Mouse (Mus musculus) embryonic facial prominence, embryonic 13.5 days (tissue): Measurements from ENCODE around the gene Ubiad1. TPM values are rescaled to one million over a fixed set of nuclear protein-coding genes. Genes with fewer than 3 reads are reported as not detected.

Source experiments
- ATAC-seq: fragments of 200-750 bp; cut with Nextera tagmentation; 2 replicates; pipeline ENCODE4 v1.8.0; 2017; ENCODE audit warnings: low read depth; ENCODE audit not compliant: insufficient number of reproducible peaks, insufficient read depth, low FRiP score, low TSS enrichment
- H3K27ac ChIP-seq: fragments of 300-500 bp; sonication (generic); 2 replicates; pipeline ENCODE4 v1.5.1; 2015; ENCODE audit warnings: moderate library complexity, mild to moderate bottlenecking, inconsistent platforms
- H3K27me3 ChIP-seq: fragments of 300-500 bp; sonication (generic); 2 replicates; pipeline ENCODE4 v1.6.1; 2015; ENCODE audit warnings: mild to moderate bottlenecking, inconsistent platforms
- H3K36me3 ChIP-seq: fragments of 300-500 bp; sonication (generic); 2 replicates; pipeline ENCODE4 v1.6.1; 2015; ENCODE audit warnings: mild to moderate bottlenecking, inconsistent platforms
- H3K4me1 ChIP-seq: fragments of 300-500 bp; sonication (generic); 2 replicates; pipeline ENCODE4 v1.6.1; 2015; ENCODE audit warnings: inconsistent platforms
- H3K4me2 ChIP-seq: fragments of 300-500 bp; sonication (generic); 2 replicates; pipeline ENCODE4 v1.6.1; 2015; ENCODE audit warnings: moderate library complexity, mild to moderate bottlenecking, inconsistent platforms
- H3K4me3 ChIP-seq: fragments of 300-500 bp; sonication (generic); 2 replicates; pipeline ENCODE4 v1.5.1; 2015; ENCODE audit warnings: mild to moderate bottlenecking, inconsistent platforms
- H3K9ac ChIP-seq: fragments of 300-500 bp; sonication (generic); 2 replicates; pipeline ENCODE4 v1.6.1; 2015; ENCODE audit warnings: mild to moderate bottlenecking, inconsistent platforms
- H3K9me3 ChIP-seq: fragments of 300-500 bp; sonication (generic); 2 replicates; pipeline ENCODE4 v1.6.1; 2016; ENCODE audit warnings: inconsistent platforms
- WGBS: fragments of 180-500 bp; shearing (Covaris S2); methylation state at CpG from one replicate; pipeline ENCODE4 v1.1.7; 2015; ENCODE audit warnings: mixed read lengths; 5-methylcytosine and 5-hydroxymethylcytosine counted together
- polyA plus RNA-seq: library from polyadenylated mRNA; unstranded; fragments of >200 nt; fragmentation: Nextera tagmentation; extraction: Ambion mirVana; gene quantifications from 2 replicates; pipeline ENCODE4 v1.2.1, GENCODE M21; 2015

Gene Ubiad1
- polyA plus RNA-seq, 1 experiment from 2014 or later, result 20.9 TPM

DNA sequence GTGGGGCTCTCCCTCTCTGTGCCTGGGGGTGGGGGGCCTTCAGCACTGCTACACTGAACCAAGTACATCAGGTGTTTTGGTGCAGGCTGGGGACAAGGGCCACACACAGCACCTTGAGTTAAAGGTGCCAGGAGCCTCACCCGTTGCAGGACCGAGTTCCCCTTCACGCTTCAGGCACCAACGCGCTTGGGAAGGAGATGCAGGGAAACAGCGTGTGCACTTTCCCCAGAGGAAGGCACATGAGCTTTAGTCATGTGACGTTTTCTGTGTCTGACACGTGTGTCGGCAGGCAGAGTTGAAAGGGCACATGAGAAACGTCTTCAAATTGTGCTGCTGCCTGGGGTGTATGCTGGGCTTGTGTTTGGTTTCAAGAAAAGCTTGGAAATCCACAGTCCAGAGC is 23.8 kb upstream of the Ubiad1 start:
- no peaks in the 10 kb centered on the region for H3K9me3 ChIP-seq
- H3K4me1 ChIP-seq, result peaks cover 10% of the 10 kb centered on the region
- H3K9ac ChIP-seq, result no peak overlapping the region
- ATAC-seq, result no peak
- WGBS, result 84% methylated on average over 10 of the region's 10 CpGs
- no peak overlapping the region for H3K27ac ChIP-seq
- no peak overlapping the region for H3K4me3 ChIP-seq
- H3K4me2 ChIP-seq, result no peak overlapping the region
- peaks cover 96% of the 10 kb centered on the region for H3K36me3 ChIP-seq
- no peaks in the 10 kb centered on the region for H3K27me3 ChIP-seq

DNA sequence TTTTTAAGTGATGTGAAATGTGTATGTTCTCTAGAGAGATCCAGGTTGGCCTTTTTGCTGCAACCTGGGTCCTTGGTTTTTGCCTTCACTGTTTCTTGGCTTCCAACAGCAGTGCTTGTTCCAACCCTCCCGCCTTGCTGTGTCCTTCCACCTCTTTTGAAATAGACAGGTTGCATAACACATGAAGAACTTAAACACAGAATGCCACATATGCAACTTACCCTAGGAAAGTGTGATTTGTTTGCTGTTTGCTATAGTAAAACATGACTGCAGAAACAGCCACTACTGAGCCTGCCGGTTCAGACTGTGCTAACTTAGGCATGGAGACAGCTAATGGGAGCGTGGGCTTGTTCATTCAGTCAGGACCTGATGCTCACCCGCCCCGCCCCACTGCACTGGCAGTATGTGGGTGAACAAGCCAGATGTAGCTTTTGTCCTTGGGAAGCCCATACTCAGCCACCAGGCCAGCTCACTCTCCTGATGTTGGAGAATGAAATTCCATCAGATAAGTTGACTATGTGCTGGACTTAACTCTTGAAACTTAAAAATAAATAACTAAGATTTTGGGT is 22.0 kb upstream of the Ubiad1 start:
- H3K9me3 ChIP-seq, result no peaks in the 10 kb centered on the region
- no peak overlapping the region for H3K27ac ChIP-seq
- peaks cover 96% of the 10 kb centered on the region for H3K36me3 ChIP-seq
- no peak overlapping the region for H3K4me2 ChIP-seq
- H3K27me3 ChIP-seq, result no peaks in the 10 kb centered on the region
- H3K4me1 ChIP-seq, result peaks cover 5% of the 10 kb centered on the region; the same call in 1 of the 2 replicates
- 95% methylated on average over 5 of the region's 5 CpGs for WGBS
- no peak for ATAC-seq
- no peak overlapping the region for H3K9ac ChIP-seq
- no peak overlapping the region for H3K4me3 ChIP-seq

DNA sequence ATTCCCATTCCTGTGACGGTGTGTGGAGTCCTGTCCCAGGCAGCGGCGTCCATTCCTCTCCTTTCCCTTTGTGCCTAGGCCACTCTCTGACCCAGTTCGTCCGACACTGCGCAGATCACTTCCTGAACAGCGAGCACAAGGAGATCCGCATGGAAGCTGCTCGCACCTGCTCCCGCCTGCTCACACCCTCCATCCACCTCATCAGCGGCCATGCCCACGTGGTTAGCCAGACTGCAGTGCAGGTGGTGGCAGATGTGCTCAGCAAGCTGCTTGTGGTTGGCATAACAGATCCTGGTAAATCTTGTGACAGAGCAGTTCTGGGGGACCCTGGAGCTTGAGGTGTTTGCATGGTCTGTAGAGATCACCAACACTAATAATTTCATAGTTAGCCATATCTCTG is 20.3 kb upstream of the Ubiad1 start:
- Histone ChIP-seq H3K4me2 (no peak overlapping the region), H3K4me3 (no peak overlapping the region), H3K9me3 (no peaks in the 10 kb centered on the region), H3K36me3 (peaks cover 96% of the 10 kb centered on the region), H3K27ac (no peak overlapping the region), H3K27me3 (no peaks in the 10 kb centered on the region), H3K9ac (no peak overlapping the region), H3K4me1 (no peaks in the 10 kb centered on the region)
- WGBS, result 95% methylated on average over 12 of the region's 12 CpGs
- ATAC-seq, result no peak

DNA sequence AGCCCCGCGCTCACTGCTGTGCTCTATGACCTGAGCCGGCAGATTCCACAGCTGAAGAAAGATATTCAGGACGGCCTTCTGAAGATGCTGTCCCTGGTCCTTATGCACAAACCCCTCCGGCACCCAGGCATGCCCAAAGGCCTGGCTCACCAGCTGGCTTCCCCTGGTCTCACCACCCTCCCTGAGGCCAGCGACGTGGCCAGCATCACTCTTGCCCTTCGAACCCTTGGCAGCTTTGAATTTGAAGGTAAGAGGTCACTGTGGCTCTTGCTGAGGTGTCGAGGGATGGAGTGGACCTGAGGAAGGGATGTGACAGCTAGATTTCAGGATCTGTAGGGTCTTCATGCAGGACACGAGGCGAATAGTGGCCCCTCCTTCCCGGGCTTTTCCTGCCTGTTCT is 19.7 kb upstream of the Ubiad1 start:
- Histone ChIP-seq H3K9ac (no peak overlapping the region), H3K4me2 (no peak overlapping the region), H3K27ac (no peak overlapping the region), H3K4me1 (no peaks in the 10 kb centered on the region), H3K36me3 (peaks cover 96% of the 10 kb centered on the region), H3K9me3 (no peaks in the 10 kb centered on the region), H3K27me3 (no peaks in the 10 kb centered on the region), H3K4me3 (no peak overlapping the region)
- 93% methylated on average over 12 of the region's 12 CpGs for WGBS
- no peak for ATAC-seq

DNA sequence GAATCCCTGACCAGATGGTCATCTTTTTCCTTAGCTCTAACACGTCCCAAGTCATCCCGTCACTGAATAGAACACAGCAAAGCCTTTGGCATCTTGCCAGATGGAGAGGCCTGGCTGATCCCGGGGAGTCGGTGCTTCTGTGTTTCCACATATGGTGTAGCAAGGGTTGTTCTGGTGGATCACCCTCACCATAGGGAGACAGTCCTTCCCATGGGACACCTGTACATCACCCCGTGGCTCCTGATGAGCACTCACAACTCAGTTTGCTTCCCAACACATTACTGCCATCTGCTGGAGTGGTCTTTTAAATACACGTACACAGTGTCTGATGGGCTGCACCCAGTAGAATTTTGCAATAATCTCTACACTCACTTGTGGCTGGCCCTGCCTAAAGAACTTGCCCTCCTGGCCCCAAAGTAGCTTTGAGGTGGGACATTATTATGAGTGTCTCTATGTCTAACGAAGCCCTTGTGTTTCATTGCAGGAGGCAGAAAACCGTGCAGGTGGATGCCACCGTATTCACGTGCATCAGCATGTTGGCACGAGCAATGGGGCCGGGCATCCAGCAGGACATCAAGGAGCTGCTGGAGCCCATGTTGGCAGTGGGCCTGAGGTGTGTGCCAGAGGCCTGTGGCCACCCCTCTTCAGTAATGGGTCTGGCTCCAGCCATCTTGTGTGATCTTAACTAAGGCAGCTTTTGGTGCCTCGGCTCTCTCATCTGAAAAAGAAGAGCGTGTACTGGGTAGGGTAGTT is 18.8 kb upstream of the Ubiad1 start:
- H3K27ac ChIP-seq, result no peak overlapping the region
- H3K4me1 ChIP-seq, result no peaks in the 10 kb centered on the region
- H3K27me3 ChIP-seq, result no peaks in the 10 kb centered on the region
- H3K4me3 ChIP-seq, result no peak overlapping the region
- no peak overlapping the region for H3K4me2 ChIP-seq
- no peaks in the 10 kb centered on the region for H3K9me3 ChIP-seq
- no peak for ATAC-seq
- 83% methylated on average over 14 of the region's 14 CpGs for WGBS
- H3K36me3 ChIP-seq, result peaks cover 96% of the 10 kb centered on the region
- no peak overlapping the region for H3K9ac ChIP-seq

DNA sequence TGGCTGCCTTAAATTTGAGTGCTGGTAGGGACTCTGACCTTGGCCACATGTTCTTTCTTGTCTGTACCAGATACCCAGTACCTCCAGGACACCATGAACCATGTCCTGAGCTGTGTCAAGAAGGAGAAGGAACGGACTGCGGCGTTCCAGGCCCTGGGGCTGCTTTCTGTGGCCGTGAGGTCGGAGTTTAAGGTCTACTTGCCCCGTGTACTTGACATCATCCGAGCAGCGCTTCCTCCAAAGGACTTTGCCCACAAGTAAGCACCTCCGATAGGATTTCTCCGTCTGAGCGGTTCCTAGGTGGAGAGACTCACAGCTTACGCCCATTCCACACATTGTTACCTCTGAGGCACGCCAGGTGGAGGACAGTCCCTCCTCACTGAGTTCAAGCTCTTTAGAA is 18.1 kb upstream of the Ubiad1 start:
- no peak overlapping the region for H3K4me2 ChIP-seq
- no peaks in the 10 kb centered on the region for H3K27me3 ChIP-seq
- no peaks in the 10 kb centered on the region for H3K4me1 ChIP-seq
- H3K36me3 ChIP-seq, result peaks cover 96% of the 10 kb centered on the region
- H3K9me3 ChIP-seq, result no peaks in the 10 kb centered on the region
- no peak overlapping the region for H3K9ac ChIP-seq
- ATAC-seq, result no peak
- no peak overlapping the region for H3K27ac ChIP-seq
- no peak overlapping the region for H3K4me3 ChIP-seq
- WGBS, result 97% methylated on average over 13 of the region's 13 CpGs

DNA sequence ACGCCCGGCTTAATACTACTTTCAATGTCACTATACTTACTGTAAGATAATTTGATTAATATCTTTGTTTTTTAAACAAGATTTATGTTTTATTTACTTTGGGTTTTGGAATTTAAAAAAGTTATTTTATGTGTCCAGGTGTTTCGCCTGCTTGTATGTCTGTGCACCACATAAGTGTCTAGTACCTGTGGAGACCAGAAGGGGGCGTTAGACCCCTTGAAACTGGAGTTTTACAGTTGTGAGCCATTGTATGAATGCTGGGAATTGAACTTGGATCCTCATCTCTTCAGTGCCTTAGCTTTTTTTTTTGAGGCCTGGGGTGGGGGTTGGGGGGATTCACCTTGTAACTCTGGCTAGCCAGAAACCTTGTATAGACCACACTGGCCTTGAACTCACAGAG is 17.2 kb upstream of the Ubiad1 start:
- Histone ChIP-seq H3K4me1 (no peaks in the 10 kb centered on the region), H3K36me3 (peaks cover 99% of the 10 kb centered on the region), H3K27ac (no peak overlapping the region), H3K9me3 (no peaks in the 10 kb centered on the region), H3K4me3 (no peak overlapping the region), H3K4me2 (no peak overlapping the region), H3K9ac (no peak overlapping the region), H3K27me3 (no peaks in the 10 kb centered on the region)
- no peak for ATAC-seq
- WGBS, result 84% methylated on average over 4 of the region's 4 CpGs

DNA sequence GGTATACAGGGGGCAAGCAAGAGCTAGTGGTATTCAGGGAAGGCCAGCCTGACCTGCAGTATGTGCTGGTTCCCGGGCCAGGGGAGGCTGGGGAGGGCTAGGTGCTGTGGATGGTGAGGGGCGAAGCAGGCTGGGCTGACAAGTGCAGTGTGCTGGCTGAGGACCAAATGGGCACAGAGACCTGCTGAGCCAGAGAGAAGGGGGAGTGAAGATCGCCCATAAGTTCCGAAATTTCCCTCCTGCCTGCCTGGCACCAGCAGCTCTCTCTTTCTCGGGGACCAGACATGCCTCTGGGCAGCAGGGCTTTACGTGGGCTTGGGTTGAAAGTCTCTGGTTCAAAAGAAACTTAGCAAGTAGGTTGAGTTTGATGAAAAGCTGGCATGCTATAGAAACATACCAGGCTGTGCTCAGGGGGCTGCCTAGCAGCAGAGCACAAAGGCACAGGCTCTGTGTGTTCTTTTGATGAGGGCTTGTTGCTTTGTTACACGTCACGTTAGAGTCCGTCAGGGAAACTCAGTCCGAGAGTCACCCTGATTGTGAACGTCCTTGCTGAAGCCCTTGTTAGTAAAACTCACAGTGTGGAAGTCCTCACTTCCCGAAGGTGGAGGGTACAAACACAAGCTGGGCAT is 16.2 kb upstream of the Ubiad1 start:
- Histone ChIP-seq H3K27me3 (no peaks in the 10 kb centered on the region), H3K27ac (no peak overlapping the region), H3K4me3 (no peak overlapping the region), H3K36me3 (peaks cover 99% of the 10 kb centered on the region), H3K9ac (no peak overlapping the region), H3K9me3 (no peaks in the 10 kb centered on the region), H3K4me1 (no peaks in the 10 kb centered on the region), H3K4me2 (no peak overlapping the region)
- ATAC-seq, result no peak
- WGBS, result 90% methylated on average over 12 of the region's 12 CpGs

DNA sequence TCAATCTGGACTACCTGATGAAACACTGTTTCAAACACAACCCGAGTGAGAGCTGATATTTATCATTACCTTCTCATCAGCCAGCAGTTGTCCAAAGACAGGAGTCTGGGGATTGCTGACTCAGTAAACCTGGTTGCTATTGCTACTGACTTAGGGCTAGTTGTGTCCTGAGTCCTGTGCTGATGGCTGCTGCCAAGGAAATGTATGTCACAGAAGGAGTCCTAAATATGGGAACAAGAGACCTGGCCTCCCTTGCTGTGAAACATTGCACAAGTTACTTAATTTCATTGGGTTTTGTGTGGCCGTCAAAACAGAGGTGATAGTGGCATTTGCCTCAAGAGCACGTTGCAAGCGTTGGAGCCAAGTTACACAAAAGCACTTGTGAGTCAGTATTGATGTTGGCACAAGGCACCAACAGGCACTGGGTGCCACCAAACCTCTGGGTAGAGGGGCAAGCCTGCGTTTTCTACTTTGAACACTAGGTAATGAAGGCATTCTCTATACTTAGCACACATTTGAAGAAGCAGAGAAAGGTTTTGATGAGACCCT is 11.0 kb upstream of the Ubiad1 start:
- Histone ChIP-seq H3K4me1 (no peaks in the 10 kb centered on the region), H3K9me3 (no peaks in the 10 kb centered on the region), H3K27me3 (no peaks in the 10 kb centered on the region), H3K4me3 (no peak overlapping the region), H3K9ac (no peak overlapping the region), H3K4me2 (no peak overlapping the region), H3K27ac (no peak overlapping the region), H3K36me3 (peaks cover 85% of the 10 kb centered on the region)
- 93% methylated on average over 5 of the region's 5 CpGs for WGBS
- no peak for ATAC-seq

DNA sequence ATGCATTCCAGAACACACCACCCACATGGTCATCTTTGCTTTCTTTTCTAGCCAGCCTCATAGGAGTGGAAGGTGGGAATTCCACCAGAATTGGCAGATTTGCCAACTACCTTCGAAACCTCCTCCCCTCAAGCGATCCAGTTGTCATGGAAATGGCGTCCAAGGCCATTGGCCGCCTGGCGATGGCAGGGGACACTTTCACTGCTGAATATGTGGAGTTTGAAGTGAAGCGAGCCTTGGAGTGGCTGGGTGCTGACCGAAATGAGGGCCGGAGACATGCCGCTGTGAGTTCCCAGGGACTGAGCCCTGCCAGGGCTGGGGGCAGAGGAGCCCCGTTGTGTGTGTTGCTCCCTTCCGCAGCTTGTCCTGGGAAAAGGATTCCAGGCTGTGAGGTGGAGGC is 9.1 kb upstream of the Ubiad1 start:
- no peak for ATAC-seq
- Histone ChIP-seq H3K4me2 (no peak overlapping the region), H3K9ac (no peak overlapping the region), H3K9me3 (no peaks in the 10 kb centered on the region), H3K27me3 (no peaks in the 10 kb centered on the region), H3K4me1 (peaks cover 7% of the 10 kb centered on the region), H3K36me3 (peaks cover 67% of the 10 kb centered on the region), H3K27ac (no peak overlapping the region), H3K4me3 (no peak overlapping the region)
- 93% methylated on average over 11 of the region's 11 CpGs for WGBS

DNA sequence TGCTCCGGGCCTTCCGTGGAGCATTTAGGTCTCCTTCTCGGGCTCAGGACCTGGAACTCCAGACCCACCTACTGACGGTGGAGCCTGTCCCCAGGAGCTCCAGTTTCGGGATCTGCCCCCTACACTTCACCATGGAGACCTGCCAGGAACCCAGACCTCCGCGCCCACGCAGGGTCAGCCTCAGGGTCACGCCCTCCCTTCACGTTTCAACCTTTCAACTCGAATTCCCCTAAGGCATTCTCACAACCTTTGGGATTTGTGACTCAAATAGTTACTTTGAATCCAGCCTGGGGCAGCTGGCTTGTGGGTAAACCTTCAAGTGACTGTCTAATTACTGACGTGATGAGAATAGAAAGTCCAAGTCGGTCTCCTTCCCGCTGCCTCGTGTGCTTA is 4.3 kb upstream of the Ubiad1 start:
- no peaks in the 10 kb centered on the region for H3K27me3 ChIP-seq
- H3K4me1 ChIP-seq, result peaks cover 20% of the 10 kb centered on the region
- peaks cover 18% of the 10 kb centered on the region for H3K36me3 ChIP-seq
- no peak for ATAC-seq
- 0% methylated on average over 15 of the region's 15 CpGs for WGBS
- peak overlapping the region; percentile 91 for H3K9ac ChIP-seq
- peak overlapping the region; percentile 83 for H3K4me2 ChIP-seq
- H3K4me3 ChIP-seq, result peak overlapping the region; percentile 97
- H3K27ac ChIP-seq, result peak overlapping the region; percentile 55; the same call in 1 of the 2 replicates
- H3K9me3 ChIP-seq, result no peaks in the 10 kb centered on the region
